Mouse (Mus musculus) heart, embryonic 14.5 days (tissue): Measurements from ENCODE around the gene Shisal1. TPM values are rescaled to one million over a fixed set of nuclear protein-coding genes. Genes with fewer than 3 reads are reported as not detected.

Source experiments
- ATAC-seq: fragments of 200-750 bp; cut with Nextera tagmentation; 2 replicates; pipeline ENCODE4 v1.8.0; 2017; ENCODE audit warnings: low read depth, moderate TSS enrichment; ENCODE audit not compliant: insufficient number of reproducible peaks, insufficient read depth, low FRiP score
- H3K27ac ChIP-seq, 2 experiments: fragments of 200-500 bp in 1 of 2; fragments of 300-500 bp in 1 of 2; sonication (generic) in 1 of 2; replicated peaks in 1 of 2; 2 replicates each; pipeline ENCODE4 v1.5.1; 2012 to 2014; ENCODE audit warnings: low read depth in 2 of 2, low read length in 2 of 2, control low read depth in 1 of 2, mild to moderate bottlenecking in 1 of 2, mixed read lengths in 1 of 2; ENCODE audit not compliant: control insufficient read depth in 1 of 2, insufficient read depth in 1 of 2
- H3K27me3 ChIP-seq: fragments of 300-500 bp; sonication (generic); 2 replicates; pipeline ENCODE4 v1.6.1; 2014; ENCODE audit warnings: mild to moderate bottlenecking, low read length, control low read depth; ENCODE audit not compliant: control insufficient read depth, insufficient read depth
- H3K36me3 ChIP-seq: fragments of 300-500 bp; sonication (generic); 2 replicates; pipeline ENCODE4 v1.6.1; 2014; ENCODE audit warnings: mild to moderate bottlenecking, control low read depth, low read length, mixed read lengths; ENCODE audit not compliant: control insufficient read depth, insufficient read depth
- H3K4me1 ChIP-seq, 2 experiments: fragments of 200-500 bp in 1 of 2; fragments of 300-500 bp in 1 of 2; sonication (generic) in 1 of 2; 2 replicates each; pipeline ENCODE4 v1.6.1; 2012 to 2014; ENCODE audit warnings: low read length in 2 of 2, control low read depth in 1 of 2, mixed read lengths in 1 of 2; ENCODE audit not compliant: control insufficient read depth in 2 of 2, insufficient read depth in 2 of 2
- H3K4me2 ChIP-seq: fragments of 300-500 bp; sonication (generic); 2 replicates; pipeline ENCODE4 v1.6.1; 2014; ENCODE audit warnings: mild to moderate bottlenecking, low read length
- H3K4me3 ChIP-seq, 2 experiments: fragments of 200-500 bp in 1 of 2; fragments of 300-500 bp in 1 of 2; sonication (generic) in 1 of 2; 2 replicates each; pipeline ENCODE4 v1.5.1; 2012 to 2014; ENCODE audit warnings: low read length in 2 of 2, mild to moderate bottlenecking in 2 of 2, control low read depth in 1 of 2, low read depth in 1 of 2, moderate library complexity in 1 of 2; ENCODE audit not compliant: control insufficient read depth in 1 of 2, insufficient read depth in 1 of 2
- H3K9ac ChIP-seq: fragments of 300-500 bp; sonication (generic); 2 replicates; pipeline ENCODE4 v1.6.1; 2014; ENCODE audit warnings: mild to moderate bottlenecking, low read length
- H3K9me3 ChIP-seq: fragments of 300-500 bp; sonication (generic); 2 replicates; pipeline ENCODE4 v1.6.1; 2016; ENCODE audit warnings: low read length, control low read depth; ENCODE audit not compliant: control insufficient read depth
- WGBS: fragments of 180-500 bp; shearing (Covaris S2); extraction: QIAGEN DNeasy Blood & Tissue Kit; methylation state at CpG from one replicate; pipeline ENCODE4 v1.1.7; 2014; 5-methylcytosine and 5-hydroxymethylcytosine counted together
- polyA plus RNA-seq: library from polyadenylated mRNA; unstranded; fragments of >200 nt; fragmentation: Nextera tagmentation; extraction: Ambion mirVana; gene quantifications from 2 replicates; pipeline ENCODE4 v1.2.1, GENCODE M21; 2014

Shisal1 gene
- polyA plus RNA-seq, 1 experiment from 2014 or later: 0.91 TPM

GRCm38 (mm10) chr15:84466458-84467267 lies 19.8 kb upstream of the Shisal1 start:
- H3K4me3 ChIP-seq: no peak overlapping the region
- peaks cover 4 to 9% of the 10 kb centered on the region in 2 experiments for H3K4me1 ChIP-seq
- H3K27ac ChIP-seq: no peak overlapping the region
- H3K27me3 ChIP-seq: peaks cover 12% of the 10 kb centered on the region; the same call in 1 of the 2 replicates
- 51% methylated on average over 13 of the region's 13 CpGs for WGBS
- H3K9ac ChIP-seq: no peak overlapping the region
- ATAC-seq: no peak
- no peaks in the 10 kb centered on the region for H3K36me3 ChIP-seq
- H3K4me2 ChIP-seq: no peak overlapping the region
- H3K9me3 ChIP-seq: no peaks in the 10 kb centered on the region

- ATAC-seq: no peak
- Histone ChIP-seq H3K27me3 (no peaks in the 10 kb centered on the region), H3K9ac (no peak overlapping the region), H3K27ac (no peak overlapping the region), H3K4me3 (no peak overlapping the region), H3K4me2 (no peak overlapping the region), H3K9me3 (peaks cover 5% of the 10 kb centered on the region; the same call in 1 of the 2 replicates), H3K4me1 (no peaks in the 10 kb centered on the region), H3K36me3 (no peaks in the 10 kb centered on the region)
- WGBS: 38% methylated on average over 2 of the region's 2 CpGs
These were observed 14.5 kb upstream of the Shisal1 start for GRCm38 (mm10) chr15:84461429-84461828.

GRCm38 (mm10) chr15:84458983-84459382 lies 12.1 kb upstream of the Shisal1 start:
- no peak for ATAC-seq
- Histone ChIP-seq H3K4me1 (no peaks in the 10 kb centered on the region), H3K27ac (no peak overlapping the region), H3K9ac (no peak overlapping the region), H3K27me3 (no peaks in the 10 kb centered on the region), H3K4me2 (no peak overlapping the region), H3K4me3 (no peak overlapping the region), H3K36me3 (no peaks in the 10 kb centered on the region), H3K9me3 (peaks cover 5% of the 10 kb centered on the region; the same call in 1 of the 2 replicates)
- 72% methylated on average over 6 of the region's 6 CpGs for WGBS

- Histone ChIP-seq H3K4me1 (peaks cover 7 to 9% of the 10 kb centered on the region in 2 experiments), H3K4me3 (no peak overlapping the region), H3K36me3 (no peaks in the 10 kb centered on the region), H3K27ac (no peak overlapping the region), H3K9ac (no peak overlapping the region), H3K4me2 (no peak overlapping the region), H3K9me3 (peaks cover 5% of the 10 kb centered on the region; the same call in 1 of the 2 replicates), H3K27me3 (no peaks in the 10 kb centered on the region; the same call in 1 of the 2 replicates)
- 84% methylated on average over 6 of the region's 6 CpGs for WGBS
- ATAC-seq: no peak
These were observed 8.4 kb upstream of the Shisal1 start for GRCm38 (mm10) chr15:84455286-84455685.

- H3K4me2 ChIP-seq: no peak overlapping the region
- H3K9me3 ChIP-seq: peaks cover 5% of the 10 kb centered on the region; the same call in 1 of the 2 replicates
- H3K27ac ChIP-seq: no peak overlapping the region
- peaks cover 9 to 13% of the 10 kb centered on the region in 2 experiments for H3K4me1 ChIP-seq
- WGBS: 84% methylated on average over 2 of the region's 2 CpGs
- no peak overlapping the region for H3K9ac ChIP-seq
- peaks cover 9% of the 10 kb centered on the region for H3K27me3 ChIP-seq
- H3K4me3 ChIP-seq: no peak overlapping the region
- ATAC-seq: no peak
- H3K36me3 ChIP-seq: no peaks in the 10 kb centered on the region
These were observed 6.2 kb upstream of the Shisal1 start for GRCm38 (mm10) chr15:84453091-84453490.

GRCm38 (mm10) chr15:84450441-84451183 lies 3.7 kb upstream of the Shisal1 start:
- H3K27ac ChIP-seq: no peak overlapping the region; a peak in 1 of 4 replicates
- H3K4me3 ChIP-seq: peak overlapping the region; percentile 10 to 28; a peak in 3 of 4 replicates
- H3K36me3 ChIP-seq: no peaks in the 10 kb centered on the region
- peak; percentile 41; the same call in 1 of the 2 replicates for ATAC-seq
- H3K4me2 ChIP-seq: peak overlapping the region; percentile 66
- H3K27me3 ChIP-seq: peaks cover 30% of the 10 kb centered on the region
- peaks cover 9 to 13% of the 10 kb centered on the region in 2 experiments for H3K4me1 ChIP-seq
- H3K9ac ChIP-seq: peak overlapping the region; percentile 42; the same call in 1 of the 2 replicates
- 3% methylated on average over 20 of the region's 21 CpGs for WGBS
- no peaks in the 10 kb centered on the region for H3K9me3 ChIP-seq

GRCm38 (mm10) chr15:84445812-84446716 lies 833 bp downstream of the Shisal1 start:
- peak overlapping the region; percentile 91 for H3K4me2 ChIP-seq
- ATAC-seq: no peak
- H3K9ac ChIP-seq: peak overlapping the region; percentile 64
- H3K36me3 ChIP-seq: no peaks in the 10 kb centered on the region
- peaks cover 58% of the 10 kb centered on the region for H3K27me3 ChIP-seq
- H3K4me3 ChIP-seq: peak overlapping the region; percentile 49 to 51
- 2% methylated on average over 86 of the region's 99 CpGs for WGBS
- no peak overlapping the region for H3K27ac ChIP-seq
- H3K9me3 ChIP-seq: no peaks in the 10 kb centered on the region
- peaks cover 8 to 14% of the 10 kb centered on the region in 2 experiments for H3K4me1 ChIP-seq
